In the genomic region with DNA sequence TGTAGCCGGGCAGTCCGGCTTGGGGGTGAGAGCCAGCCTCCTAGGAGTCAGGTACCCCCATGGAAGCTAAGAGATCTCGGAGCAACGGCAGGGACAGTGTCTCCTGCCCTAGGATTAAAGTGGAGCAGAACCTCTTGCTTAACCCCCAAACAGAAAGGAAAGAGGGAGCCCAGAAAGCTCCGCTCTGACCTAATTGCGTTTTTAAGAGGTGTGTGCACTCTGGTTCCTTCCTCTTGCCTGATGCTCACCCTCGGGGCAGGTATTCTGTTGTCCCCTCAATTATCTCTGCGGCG, we compare ENCODE assay signal across 12 mouse cellular contexts. TPM values are rescaled to one million over a fixed set of nuclear protein-coding genes. Genes with fewer than 3 reads are reported as not detected.
DNase-seq lines count a peak whose midpoint lies in the region; ATAC-seq and TF ChIP-seq lines count a peak whose summit lies in the region.
"Had no signal": no experiment of that assay in that cellular context is flagged by ENCODE, and none has a peak within 500 bp of the region (broad histone marks: within the 10 kb centered on the region; RNA-seq: fewer than 3 reads in every experiment).

No protein-coding gene starts in this region.

- H3K4me2 ChIP-seq in lung, embryonic 14.5 days: peak overlapping the region; percentile 83
- peak overlapping the region; percentile 70 for H3K4me2 ChIP-seq in forebrain, embryonic 15.5 days (replicated peaks)
- peak overlapping the region; percentile 91 for H3K4me2 ChIP-seq in limb, embryonic 12.5 days
- H3K4me2 ChIP-seq in neural tube, embryonic 15.5 days: peak overlapping the region; percentile 67

- H3K27me3 ChIP-seq in lung, embryonic 14.5 days (ENCODE audit: insufficient read depth, low read length): peaks cover 35% of the 10 kb centered on the region
- H3K27me3 ChIP-seq in forebrain, embryonic 15.5 days: peaks cover 24% of the 10 kb centered on the region
- H3K27me3 ChIP-seq in limb, embryonic 12.5 days: peaks cover 80% of the 10 kb centered on the region
- peaks cover 25% of the 10 kb centered on the region for H3K27me3 ChIP-seq in neural tube, embryonic 15.5 days (replicated peaks)

- intact Hi-C loops in left cerebral cortex, postnatal 36 days (cut with DNase I): no loop called here

- peak overlapping the region; percentile 51 for H3K4me3 ChIP-seq in lung, embryonic 14.5 days (ENCODE audit: low read depth, low read length)
- peak overlapping the region; percentile 46 for H3K4me3 ChIP-seq in forebrain, embryonic 15.5 days
- peak overlapping the region; percentile 54 for H3K4me3 ChIP-seq in limb, embryonic 12.5 days (replicated peaks)
- peak overlapping the region; percentile 44 for H3K4me3 ChIP-seq in neural tube, embryonic 15.5 days (replicated peaks)
- H3K4me3 ChIP-seq: myocyte had no signal

- H3K36me3 ChIP-seq in lung, embryonic 14.5 days (ENCODE audit: insufficient read depth): no peaks in the 10 kb centered on the region
- no peaks in the 10 kb centered on the region for H3K36me3 ChIP-seq in forebrain, embryonic 15.5 days
- no peaks in the 10 kb centered on the region for H3K36me3 ChIP-seq in limb, embryonic 12.5 days
- H3K36me3 ChIP-seq in neural tube, embryonic 15.5 days: no peaks in the 10 kb centered on the region

- peak overlapping the region; percentile 48; the same call in 1 of the 2 replicates for H3K9ac ChIP-seq in lung, embryonic 14.5 days
- H3K9ac ChIP-seq in forebrain, embryonic 15.5 days (replicated peaks): peak overlapping the region; percentile 25
- peak overlapping the region; percentile 62 for H3K9ac ChIP-seq in limb, embryonic 12.5 days (replicated peaks)
- peak overlapping the region; percentile 27; the same call in 1 of the 2 replicates for H3K9ac ChIP-seq in neural tube, embryonic 15.5 days (replicated peaks)

- DNase-seq in lung, embryonic 14.5 days: no peak
- DNase-seq in lung, postnatal 14 days: no peak
- no peak for DNase-seq in natural killer cell, adult 2 months (ENCODE audit: low spot score in 2 of 2)
- no peak for DNase-seq in adrenal gland, postnatal 14 days
- no peak for DNase-seq in left cerebral cortex, postnatal 36 days (ENCODE audit: low spot score in 2 of 2)
- DNase-seq: cerebellum, adult 11-12 months had no signal

- peaks cover 4% of the 10 kb centered on the region for H3K4me1 ChIP-seq in lung, embryonic 14.5 days (ENCODE audit: insufficient read depth)
- H3K4me1 ChIP-seq in forebrain, embryonic 15.5 days: peaks cover 42% of the 10 kb centered on the region
- peaks cover 39% of the 10 kb centered on the region for H3K4me1 ChIP-seq in limb, embryonic 12.5 days (replicated peaks)
- peaks cover 39% of the 10 kb centered on the region for H3K4me1 ChIP-seq in neural tube, embryonic 15.5 days

- no peak overlapping the region for H3K27ac ChIP-seq in lung, embryonic 14.5 days (ENCODE audit: low read depth)
- no peak overlapping the region for H3K27ac ChIP-seq in forebrain, embryonic 15.5 days (replicated peaks)
- H3K27ac ChIP-seq in limb, embryonic 12.5 days: no peak overlapping the region
- H3K27ac ChIP-seq in neural tube, embryonic 15.5 days (replicated peaks): no peak overlapping the region

- WGBS in lung, embryonic 14.5 days: 18% methylated on average over 9 of the region's 9 CpGs
- 26% methylated on average over 9 of the region's 9 CpGs for WGBS in forebrain, embryonic 15.5 days
- WGBS in limb, embryonic 12.5 days: 15% methylated on average over 9 of the region's 9 CpGs
- WGBS in neural tube, embryonic 15.5 days: 20% methylated on average over 9 of the region's 9 CpGs

- H3K9me3 ChIP-seq in lung, embryonic 14.5 days (ENCODE audit: low read depth, low read length): no peaks in the 10 kb centered on the region
- no peaks in the 10 kb centered on the region for H3K9me3 ChIP-seq in forebrain, embryonic 15.5 days
- no peaks in the 10 kb centered on the region for H3K9me3 ChIP-seq in limb, embryonic 12.5 days
- no peaks in the 10 kb centered on the region for H3K9me3 ChIP-seq in neural tube, embryonic 15.5 days (replicated peaks)

- ATAC-seq in lung, embryonic 14.5 days (ENCODE audit: insufficient read depth): no peak
- ATAC-seq in forebrain, embryonic 15.5 days (replicated peaks): no peak
- ATAC-seq in limb, embryonic 12.5 days (ENCODE audit: insufficient number of reproducible peaks, insufficient read depth, low FRiP score, low TSS enrichment, low read depth): no peak
- ATAC-seq in neural tube, embryonic 15.5 days (ENCODE audit: low FRiP score): no peak
- ATAC-seq: inflammation-experienced regulatory T-cells, adult 6 months; Patski had no signal

- TF ChIP-seq CTCF in lung, embryonic 14.5 days (IDR thresholded peaks at IDR 0.05; ENCODE audit: low read depth): no peak

RNA-seq across cellular contexts. Expression of gene Tcf15, which starts 0.7 kb away (rescaled TPM):
- polyA plus RNA-seq in lung, embryonic 14.5 days (2014; fragmentation: Nextera tagmentation; extraction: Ambion mirVana): 9.9 and 11.0 TPM in 2 replicates
- polyA plus RNA-seq in forebrain, embryonic 15.5 days (2015; fragmentation: Nextera tagmentation; extraction: Ambion mirVana): 1.8 and 2.2 TPM in 2 replicates
- polyA plus RNA-seq in limb, embryonic 12.5 days (2016; fragmentation: Nextera tagmentation; extraction: Ambion mirVana): 11.5 and 11.9 TPM in 2 replicates
- 2.1 and 4.0 TPM in 2 replicates for polyA plus RNA-seq in neural tube, embryonic 15.5 days (2015; fragmentation: Nextera tagmentation; extraction: Ambion mirVana)
- 20.2 and 22.0 TPM in 2 replicates for total RNA-seq in adrenal gland, postnatal 14 days (2021)
- total RNA-seq in left cerebral cortex, postnatal 36 days (2021): 1 to 10 TPM in 1 of 2 experiments, under 1 TPM in 1; 0.89 to 1.4 TPM
- polyA plus RNA-seq: inflammation-experienced regulatory T-cells, adult 6 months; myocyte; Patski had no signal

RNA-seq across cellular contexts. Expression of gene Srxn1, which starts 38.8 kb away (rescaled TPM):
- polyA plus RNA-seq in lung, embryonic 14.5 days (2014; fragmentation: Nextera tagmentation; extraction: Ambion mirVana): 5.6 and 6.6 TPM in 2 replicates
- polyA plus RNA-seq in forebrain, embryonic 15.5 days (2015; fragmentation: Nextera tagmentation; extraction: Ambion mirVana): 11.1 and 13.0 TPM in 2 replicates
- 7.5 and 8.6 TPM in 2 replicates for polyA plus RNA-seq in limb, embryonic 12.5 days (2016; fragmentation: Nextera tagmentation; extraction: Ambion mirVana)
- polyA plus RNA-seq in neural tube, embryonic 15.5 days (2015; fragmentation: Nextera tagmentation; extraction: Ambion mirVana): 25.8 and 27.7 TPM in 2 replicates
- total RNA-seq in adrenal gland, postnatal 14 days (2021): 267 and 289 TPM in 2 replicates
- total RNA-seq in left cerebral cortex, postnatal 36 days (2021): 10 to 100 TPM; 91.1 to 94.2 TPM
